Mouse (Mus musculus): Measurements from ENCODE around the gene Fto. TPM values are rescaled to one million over a fixed set of nuclear protein-coding genes. Genes with fewer than 3 reads are reported as not detected.

Fto gene
- total RNA-seq, 1 experiment = 16.8 TPM

GRCm38 (mm10) chr8:91358016-91358415 lies 44.7 kb downstream of the Fto start:
- no peak overlapping the region for H3K9ac ChIP-seq (ENCODE audit: insufficient read depth, low read depth, low read length, poor library complexity, severe bottlenecking)
- no peaks in the 10 kb centered on the region for H3K36me3 ChIP-seq (ENCODE audit: control insufficient read depth, insufficient read depth, low read length, poor library complexity, severe bottlenecking)
- no peak for TF ChIP-seq ZC3H11A (IDR thresholded peaks at IDR 0.05; ENCODE audit: borderline replicate concordance, low read depth, low read length)
- TF ChIP-seq CHD2 (IDR thresholded peaks at IDR 0.05; ENCODE audit: low read depth, low read length) = no peak
- no peak for TF ChIP-seq MAFK (IDR thresholded peaks at IDR 0.05; ENCODE audit: insufficient read depth, low read depth, low read length)
- TF ChIP-seq ZNF384 (IDR thresholded peaks at IDR 0.05; ENCODE audit: low read depth, low read length) = no peak
- TF ChIP-seq HCFC1 (IDR thresholded peaks at IDR 0.05; ENCODE audit: borderline replicate concordance, insufficient read depth, low read length) = no peak
- in situ Hi-C loops (cut with MboI; ENCODE audit: low sequenced_read_pairs in 2 of 2, unreplicated experiment in 2 of 2) = no loop called here
- H3K9me3 ChIP-seq (ENCODE audit: control insufficient read depth, insufficient read depth, low read depth, low read length) = no peaks in the 10 kb centered on the region
- no peak overlapping the region for H3K27ac ChIP-seq (ENCODE audit: insufficient read depth, low read depth, low read length, poor library complexity, severe bottlenecking)
- 0 out of 4 replicates have a peak, but pooled peaks cover 0 to 2% of the 10 kb centered on the region in 2 experiments for H3K4me1 ChIP-seq (ENCODE audit: control insufficient read depth in 2 of 2, insufficient read depth in 2 of 2, low read length in 2 of 2, poor library complexity in 1 of 2)
- no peak overlapping the region for H3K4me3 ChIP-seq (ENCODE audit: insufficient read depth in 1 of 2, low read depth in 1 of 2, low read length in 2 of 2, poor library complexity in 1 of 2, severe bottlenecking in 1 of 2)
- DNase-seq (ENCODE audit: low read depth, low spot score) = no peak

DNA sequence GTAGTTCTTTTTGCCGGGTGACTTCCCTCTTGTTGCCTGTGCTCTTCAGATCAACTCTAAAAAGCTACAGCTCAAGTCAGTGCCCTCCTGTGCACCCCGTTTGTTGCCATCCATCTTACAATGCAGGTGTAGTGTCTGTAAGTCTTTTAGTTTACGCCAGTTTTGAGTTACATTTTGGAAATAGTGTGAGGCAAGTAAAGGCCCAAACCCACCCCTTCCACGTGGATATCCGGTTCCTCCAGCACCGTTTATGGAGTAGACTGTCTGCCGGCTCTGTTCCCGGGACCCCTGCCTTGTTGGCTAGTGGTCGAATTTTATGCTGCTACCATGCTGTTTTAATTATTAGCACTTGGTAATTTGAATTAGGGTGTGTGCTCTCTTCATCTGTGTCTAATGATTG lies 46.2 kb downstream of the Fto start:
- no peaks in the 10 kb centered on the region for H3K36me3 ChIP-seq (ENCODE audit: control insufficient read depth, insufficient read depth, low read length, poor library complexity, severe bottlenecking)
- TF ChIP-seq MAFK (IDR thresholded peaks at IDR 0.05; ENCODE audit: insufficient read depth, low read depth, low read length) (no peak), HCFC1 (IDR thresholded peaks at IDR 0.05; ENCODE audit: borderline replicate concordance, insufficient read depth, low read length) (no peak), ZNF384 (IDR thresholded peaks at IDR 0.05; ENCODE audit: low read depth, low read length) (no peak), CHD2 (IDR thresholded peaks at IDR 0.05; ENCODE audit: low read depth, low read length) (no peak), ZC3H11A (IDR thresholded peaks at IDR 0.05; ENCODE audit: borderline replicate concordance, low read depth, low read length) (no peak)
- 0 out of 4 replicates have a peak, but pooled peaks cover 2% of the 10 kb centered on the region in 2 experiments for H3K4me1 ChIP-seq (ENCODE audit: control insufficient read depth in 2 of 2, insufficient read depth in 2 of 2, low read length in 2 of 2, poor library complexity in 1 of 2)
- H3K9ac ChIP-seq (ENCODE audit: insufficient read depth, low read depth, low read length, poor library complexity, severe bottlenecking) = no peak overlapping the region
- no peaks in the 10 kb centered on the region for H3K9me3 ChIP-seq (ENCODE audit: control insufficient read depth, insufficient read depth, low read depth, low read length)
- H3K27ac ChIP-seq (ENCODE audit: insufficient read depth, low read depth, low read length, poor library complexity, severe bottlenecking) = no peak overlapping the region
- no peak overlapping the region for H3K4me3 ChIP-seq (ENCODE audit: insufficient read depth in 1 of 2, low read depth in 1 of 2, low read length in 2 of 2, poor library complexity in 1 of 2, severe bottlenecking in 1 of 2)
- DNase-seq (ENCODE audit: low read depth, low spot score) = no peak
- in situ Hi-C loops (cut with MboI; ENCODE audit: low sequenced_read_pairs in 2 of 2, unreplicated experiment in 2 of 2) = no loop called here

DNA sequence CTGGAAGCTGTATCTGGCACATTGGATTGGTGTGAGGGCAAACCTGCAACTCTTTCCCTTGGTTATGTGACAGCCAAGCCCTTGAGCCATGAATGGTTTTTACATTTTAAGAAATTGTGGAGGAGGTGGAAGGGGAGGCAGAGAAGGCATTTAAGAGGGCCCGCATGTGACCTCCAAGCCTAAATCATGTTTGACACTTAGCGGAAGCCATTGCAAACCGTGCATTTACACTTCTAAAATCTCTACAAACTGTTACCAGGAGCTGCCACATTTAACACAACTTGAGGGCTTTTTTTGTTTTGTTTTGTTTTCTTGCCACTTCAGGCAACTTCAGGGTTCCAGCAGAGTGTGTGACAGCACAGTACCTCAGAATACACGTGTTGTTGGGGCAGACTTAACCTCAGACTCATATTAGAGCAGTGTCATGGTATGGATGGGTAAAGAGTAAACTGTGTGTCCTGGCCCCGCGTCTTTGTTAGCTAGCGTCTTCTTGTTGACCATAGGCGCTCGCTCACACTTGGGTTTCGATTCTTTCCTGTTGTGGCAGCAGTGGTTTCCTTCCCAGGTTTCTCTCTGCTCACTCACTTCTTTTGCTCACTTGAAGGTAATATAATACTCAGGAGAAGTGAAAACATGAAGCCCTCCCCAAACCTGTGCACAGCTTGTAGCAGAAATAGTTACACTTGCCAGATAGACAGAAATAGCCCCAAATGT lies 47.5 kb downstream of the Fto start:
- no peak overlapping the region for H3K27ac ChIP-seq (ENCODE audit: insufficient read depth, low read depth, low read length, poor library complexity, severe bottlenecking)
- no peaks in the 10 kb centered on the region for H3K9me3 ChIP-seq (ENCODE audit: control insufficient read depth, insufficient read depth, low read depth, low read length)
- no peak overlapping the region for H3K4me3 ChIP-seq (ENCODE audit: insufficient read depth in 1 of 2, low read depth in 1 of 2, low read length in 2 of 2, poor library complexity in 1 of 2, severe bottlenecking in 1 of 2)
- no peak for TF ChIP-seq ZNF384 (IDR thresholded peaks at IDR 0.05; ENCODE audit: low read depth, low read length)
- TF ChIP-seq CHD2 (IDR thresholded peaks at IDR 0.05; ENCODE audit: low read depth, low read length) = no peak
- no peak for TF ChIP-seq MAFK (IDR thresholded peaks at IDR 0.05; ENCODE audit: insufficient read depth, low read depth, low read length)
- TF ChIP-seq ZC3H11A (IDR thresholded peaks at IDR 0.05; ENCODE audit: borderline replicate concordance, low read depth, low read length) = no peak
- TF ChIP-seq HCFC1 (IDR thresholded peaks at IDR 0.05; ENCODE audit: borderline replicate concordance, insufficient read depth, low read length) = no peak
- in situ Hi-C loops (cut with MboI; ENCODE audit: low sequenced_read_pairs in 2 of 2, unreplicated experiment in 2 of 2) = no loop called here
- no peaks in the 10 kb centered on the region for H3K36me3 ChIP-seq (ENCODE audit: control insufficient read depth, insufficient read depth, low read length, poor library complexity, severe bottlenecking)
- 0 out of 4 replicates have a peak, but pooled peaks cover 2% of the 10 kb centered on the region in 2 experiments for H3K4me1 ChIP-seq (ENCODE audit: control insufficient read depth in 2 of 2, insufficient read depth in 2 of 2, low read length in 2 of 2, poor library complexity in 1 of 2)
- DNase-seq (ENCODE audit: low read depth, low spot score) = no peak
- no peak overlapping the region for H3K9ac ChIP-seq (ENCODE audit: insufficient read depth, low read depth, low read length, poor library complexity, severe bottlenecking)

- in situ Hi-C loops (cut with MboI; ENCODE audit: low sequenced_read_pairs in 2 of 2, unreplicated experiment in 2 of 2) = no loop called here
- Histone ChIP-seq H3K4me3 (ENCODE audit: insufficient read depth in 1 of 2, low read depth in 1 of 2, low read length in 2 of 2, poor library complexity in 1 of 2, severe bottlenecking in 1 of 2) (no peak overlapping the region), H3K4me1 (ENCODE audit: control insufficient read depth in 2 of 2, insufficient read depth in 2 of 2, low read length in 2 of 2, poor library complexity in 1 of 2) (0 out of 4 replicates have a peak, but pooled peaks cover 0 to 2% of the 10 kb centered on the region in 2 experiments), H3K27ac (ENCODE audit: insufficient read depth, low read depth, low read length, poor library complexity, severe bottlenecking) (no peak overlapping the region), H3K9ac (ENCODE audit: insufficient read depth, low read depth, low read length, poor library complexity, severe bottlenecking) (no peak overlapping the region), H3K36me3 (ENCODE audit: control insufficient read depth, insufficient read depth, low read length, poor library complexity, severe bottlenecking) (peaks cover 2% of the 10 kb centered on the region; the same call in 1 of the 2 replicates), H3K9me3 (ENCODE audit: control insufficient read depth, insufficient read depth, low read depth, low read length) (no peaks in the 10 kb centered on the region)
- no peak for TF ChIP-seq MAFK (IDR thresholded peaks at IDR 0.05; ENCODE audit: insufficient read depth, low read depth, low read length)
- TF ChIP-seq HCFC1 (IDR thresholded peaks at IDR 0.05; ENCODE audit: borderline replicate concordance, insufficient read depth, low read length) = no peak
- TF ChIP-seq ZC3H11A (IDR thresholded peaks at IDR 0.05; ENCODE audit: borderline replicate concordance, low read depth, low read length) = no peak
- TF ChIP-seq ZNF384 (IDR thresholded peaks at IDR 0.05; ENCODE audit: low read depth, low read length) = no peak
- no peak for TF ChIP-seq CHD2 (IDR thresholded peaks at IDR 0.05; ENCODE audit: low read depth, low read length)
- DNase-seq (ENCODE audit: low read depth, low spot score) = no peak
Observed at GRCm38 (mm10) chr8:91363272-91363860, 50.0 kb downstream of the Fto start.
